Mouse (Mus musculus): ENCODE results near the gene Cdk14. TPM values are rescaled to one million over a fixed set of nuclear protein-coding genes. Genes with fewer than 3 reads are reported as not detected.

Gene Cdk14
- total RNA-seq, 2 experiments from 2014 or later, result 2.5 TPM; not detected in 1

- no peak for ATAC-seq (replicated peaks; ENCODE audit: low FRiP score, poor library complexity, severe bottlenecking)
These were observed 97.4 kb downstream of the Cdk14 start for GRCm38 (mm10) chr5:5322699-5323098.

- ATAC-seq (replicated peaks; ENCODE audit: low FRiP score, poor library complexity, severe bottlenecking), result no peak
These were observed 99.5 kb downstream of the Cdk14 start for GRCm38 (mm10) chr5:5320506-5321181.

DNA sequence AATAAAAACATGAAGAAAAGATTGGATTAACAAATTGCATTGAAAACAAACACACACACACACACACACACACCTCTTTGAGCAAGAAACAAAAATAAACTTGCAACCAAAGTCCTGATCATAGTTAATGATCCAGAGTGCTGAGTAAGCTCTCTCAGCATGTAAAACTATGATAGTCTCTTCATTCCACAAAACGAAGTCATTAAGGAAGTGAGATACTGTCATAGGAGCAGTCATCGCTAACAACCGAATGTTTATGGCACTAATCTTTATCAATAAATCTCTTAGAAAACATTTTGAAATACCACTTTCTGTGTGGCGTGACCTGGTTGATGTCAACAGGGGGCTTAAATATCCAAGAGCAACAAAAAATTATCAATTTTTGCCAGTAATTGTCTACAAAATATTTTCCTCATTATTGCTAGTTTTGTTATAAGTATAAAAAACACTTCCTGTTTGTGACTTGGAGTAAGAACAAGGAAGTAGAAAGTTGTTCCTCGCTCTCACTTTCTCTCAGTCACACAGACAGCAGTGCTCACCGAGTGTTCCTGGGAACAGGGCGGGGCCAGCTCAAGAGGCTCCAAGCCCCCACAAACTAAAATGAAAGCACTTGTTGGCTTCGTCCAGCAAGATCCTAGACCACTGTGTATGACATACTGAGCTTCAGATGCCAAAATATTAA lies 100.1 kb downstream of the Cdk14 start:
- no peak for ATAC-seq (replicated peaks; ENCODE audit: low FRiP score, poor library complexity, severe bottlenecking)

- ATAC-seq (replicated peaks; ENCODE audit: low FRiP score, poor library complexity, severe bottlenecking), result no peak
These were observed 105.8 kb downstream of the Cdk14 start for GRCm38 (mm10) chr5:5314270-5314669.

DNA sequence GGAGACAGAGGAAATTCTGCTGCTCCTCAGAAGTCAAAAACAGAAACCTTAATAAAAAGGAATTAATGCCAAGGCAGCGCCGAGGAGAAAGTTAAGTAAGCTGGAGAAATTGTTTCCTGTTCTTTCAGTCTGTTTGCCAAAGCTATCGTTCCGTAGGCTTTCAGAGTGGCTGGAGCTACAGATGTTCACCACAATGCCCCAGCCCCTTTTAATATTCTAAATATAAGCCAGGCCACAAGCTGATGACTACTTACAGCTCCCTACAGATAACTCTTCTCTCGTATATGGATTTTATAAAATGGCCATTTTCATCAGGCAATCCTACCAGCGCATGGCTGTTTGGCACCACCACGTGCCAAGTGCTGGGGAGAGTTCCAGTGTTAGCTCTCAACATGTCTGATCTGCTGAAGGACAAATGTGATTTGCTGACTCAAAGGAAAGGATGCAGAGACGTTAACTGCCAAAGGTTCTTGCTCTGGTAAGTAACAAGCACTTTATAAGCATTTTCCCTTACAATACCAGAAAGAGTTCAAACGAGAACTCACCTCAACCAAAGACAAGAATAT lies 106.8 kb downstream of the Cdk14 start:
- ATAC-seq (replicated peaks; ENCODE audit: low FRiP score, poor library complexity, severe bottlenecking), result no peak

GRCm38 (mm10) chr5:5305286-5305685 lies 114.8 kb downstream of the Cdk14 start:
- ATAC-seq (replicated peaks; ENCODE audit: low FRiP score, poor library complexity, severe bottlenecking), result no peak

GRCm38 (mm10) chr5:5303102-5303670 lies 116.9 kb downstream of the Cdk14 start:
- no peak for ATAC-seq (replicated peaks; ENCODE audit: low FRiP score, poor library complexity, severe bottlenecking)

GRCm38 (mm10) chr5:5301571-5302079 lies 118.5 kb downstream of the Cdk14 start:
- no peak for ATAC-seq (replicated peaks; ENCODE audit: low FRiP score, poor library complexity, severe bottlenecking)

- ATAC-seq (replicated peaks; ENCODE audit: low FRiP score, poor library complexity, severe bottlenecking), result no peak
These were observed 119.1 kb downstream of the Cdk14 start for GRCm38 (mm10) chr5:5300998-5301397.

GRCm38 (mm10) chr5:5300290-5300689 lies 119.8 kb downstream of the Cdk14 start:
- no peak for ATAC-seq (replicated peaks; ENCODE audit: low FRiP score, poor library complexity, severe bottlenecking)

- ATAC-seq (replicated peaks; ENCODE audit: low FRiP score, poor library complexity, severe bottlenecking), result no peak
These were observed 122.9 kb downstream of the Cdk14 start for GRCm38 (mm10) chr5:5297222-5297621.

DNA sequence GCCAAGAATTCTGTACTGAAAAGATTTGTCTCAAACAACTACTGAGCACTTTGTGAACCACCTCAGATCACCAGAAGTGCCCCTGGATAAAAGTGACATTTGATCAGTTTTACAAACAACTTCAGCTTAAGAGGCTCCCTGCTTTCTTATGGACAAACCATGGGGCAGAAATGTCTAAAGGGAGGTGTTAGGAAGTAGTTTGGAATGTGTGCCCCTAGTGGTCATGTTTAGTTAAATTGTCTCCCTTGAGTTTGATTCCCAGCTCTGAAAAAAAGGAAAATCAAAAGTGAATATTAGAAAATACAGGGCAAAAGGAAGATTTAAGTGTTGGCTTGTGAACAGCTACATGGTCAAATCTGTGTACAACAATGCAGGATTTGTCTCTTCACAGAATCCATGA lies 123.3 kb downstream of the Cdk14 start:
- ATAC-seq (replicated peaks; ENCODE audit: low FRiP score, poor library complexity, severe bottlenecking), result no peak

- ATAC-seq (replicated peaks; ENCODE audit: low FRiP score, poor library complexity, severe bottlenecking), result no peak
These were observed 127.1 kb downstream of the Cdk14 start for GRCm38 (mm10) chr5:5292830-5293542.

DNA sequence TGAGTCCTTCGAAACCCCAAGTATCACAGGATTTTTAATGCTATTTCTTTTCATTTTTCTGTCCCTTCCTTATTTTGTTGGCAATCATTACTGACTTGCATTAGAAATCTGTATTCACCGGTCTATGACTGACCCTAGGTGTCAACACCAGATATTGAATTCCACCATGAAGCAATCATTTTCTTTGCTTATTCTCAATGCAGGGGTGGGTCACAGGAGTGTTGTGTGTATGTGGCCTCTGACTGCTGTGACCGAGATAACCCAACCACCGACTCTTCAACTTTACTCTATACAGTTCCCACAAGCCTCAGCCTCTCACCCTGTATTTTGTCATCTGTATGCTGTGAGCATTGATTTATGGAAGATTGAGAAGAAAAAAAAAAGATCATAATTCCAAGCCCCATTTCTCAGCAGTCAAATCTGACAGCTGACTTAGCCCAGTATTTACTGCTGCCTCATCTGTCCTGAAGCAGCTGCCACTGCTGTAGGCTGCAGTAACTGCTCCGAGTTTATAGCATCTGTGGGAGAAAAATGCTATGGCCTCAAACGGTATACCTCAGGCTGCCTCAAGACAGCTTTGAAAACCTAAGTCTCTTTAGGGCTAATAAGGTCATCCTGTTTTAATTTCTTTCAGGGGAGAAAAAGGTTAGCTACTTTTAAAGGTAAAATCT lies 128.7 kb downstream of the Cdk14 start:
- no peak for ATAC-seq (replicated peaks; ENCODE audit: low FRiP score, poor library complexity, severe bottlenecking)

DNA sequence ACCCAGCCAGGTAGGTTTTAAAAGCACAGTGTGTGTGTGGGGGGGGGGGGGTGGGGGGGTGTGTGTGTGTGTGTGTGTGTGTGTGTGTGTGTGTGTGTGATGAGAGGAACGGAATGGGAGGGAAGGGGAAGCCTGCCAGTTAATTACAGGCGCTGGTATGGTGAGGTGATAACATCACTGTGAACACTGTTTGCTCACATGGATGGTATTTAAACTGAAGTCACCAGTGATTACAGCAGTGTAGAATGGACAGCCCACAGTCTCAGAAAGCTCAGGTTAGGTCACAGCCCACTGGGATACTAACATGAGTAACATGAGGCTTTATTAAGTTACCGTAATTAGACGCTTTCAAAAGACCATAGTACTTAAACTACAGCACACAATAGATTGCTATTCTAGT lies 129.4 kb downstream of the Cdk14 start:
- no peak for ATAC-seq (replicated peaks; ENCODE audit: low FRiP score, poor library complexity, severe bottlenecking)

DNA sequence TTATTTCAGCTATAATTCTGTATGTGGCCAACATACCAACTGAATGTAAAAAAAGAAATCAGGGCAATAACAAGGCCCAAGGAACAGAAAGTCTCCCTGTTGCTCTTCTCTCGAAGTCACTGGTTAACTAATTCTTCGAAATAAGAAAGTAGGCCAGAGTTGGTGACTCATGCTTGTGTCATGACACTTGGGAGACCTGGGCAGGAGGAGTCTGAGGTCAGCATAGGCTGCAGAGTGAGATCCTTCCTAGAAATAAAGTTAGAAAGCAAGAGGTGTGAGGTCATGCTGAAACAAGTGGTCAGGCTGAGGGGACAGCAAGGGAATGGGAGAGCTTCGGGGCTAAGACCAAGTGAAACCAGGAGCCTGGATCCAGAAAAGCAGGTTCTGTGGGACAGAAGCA lies 134.2 kb downstream of the Cdk14 start:
- ATAC-seq (replicated peaks; ENCODE audit: low FRiP score, poor library complexity, severe bottlenecking), result no peak

GRCm38 (mm10) chr5:5284531-5284930 lies 135.6 kb downstream of the Cdk14 start:
- no peak for ATAC-seq (replicated peaks; ENCODE audit: low FRiP score, poor library complexity, severe bottlenecking)

DNA sequence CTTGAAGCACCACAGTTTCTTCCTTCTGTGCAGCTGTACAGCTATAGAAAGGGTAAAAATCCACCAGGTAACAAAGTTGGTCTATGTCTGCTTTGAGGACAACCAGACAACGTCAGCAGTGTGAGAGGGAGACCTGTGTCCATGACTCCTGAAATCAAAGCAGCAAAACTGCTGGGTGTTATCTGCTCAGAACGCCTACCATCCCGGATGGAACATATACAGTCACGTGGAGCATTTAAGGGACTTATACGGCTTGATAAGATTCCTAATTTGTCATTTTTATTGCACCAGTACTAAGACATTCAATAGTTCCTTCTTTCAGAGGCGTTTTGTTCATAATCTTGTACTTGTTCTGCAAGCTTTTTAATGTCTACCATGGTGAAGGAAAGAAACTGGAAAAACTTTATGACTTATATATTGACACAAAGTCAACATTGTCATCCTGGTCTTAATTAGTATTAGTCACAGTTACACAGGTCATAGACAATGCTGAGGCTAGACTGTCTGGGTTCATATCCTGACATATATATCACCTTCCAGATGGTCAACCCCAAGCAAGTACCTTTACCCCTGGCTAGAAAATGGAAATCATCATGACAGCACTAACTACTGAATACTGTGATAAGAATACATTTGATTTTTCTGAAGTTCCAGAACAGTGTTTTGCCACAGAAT lies 136.2 kb downstream of the Cdk14 start:
- no peak for ATAC-seq (replicated peaks; ENCODE audit: low FRiP score, poor library complexity, severe bottlenecking)

DNA sequence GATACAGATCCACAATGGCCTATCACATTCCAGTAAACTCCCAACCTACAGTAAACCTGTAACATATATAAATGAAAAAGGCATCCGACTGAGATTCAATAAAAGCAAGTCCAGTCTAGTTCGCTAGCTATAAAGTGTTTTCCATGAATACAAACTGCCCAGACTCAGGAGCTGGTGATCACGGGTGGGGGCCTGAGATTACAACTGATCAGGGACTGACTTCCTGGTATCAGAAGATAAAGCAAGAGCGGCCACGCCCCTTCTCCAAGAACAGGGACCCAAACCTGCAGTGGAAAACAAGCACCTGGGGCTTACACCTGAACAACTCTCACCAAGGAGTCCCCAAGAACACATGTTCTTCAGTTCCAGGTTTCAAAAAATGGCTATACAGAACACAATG lies 137.7 kb downstream of the Cdk14 start:
- no peak for ATAC-seq (replicated peaks; ENCODE audit: low FRiP score, poor library complexity, severe bottlenecking)

All from erythroid progenitor cell, adult 5-6 weeks (primary cell).